Mouse (Mus musculus): ENCODE measurements around the gene Arntl. TPM values are rescaled to one million over a fixed set of nuclear protein-coding genes. Genes with fewer than 3 reads are reported as not detected.

Arntl gene
- 10 to 100 TPM; 29.2 to 33.6 TPM for polyA plus RNA-seq (2017; shearing (Covaris generic))

DNA sequence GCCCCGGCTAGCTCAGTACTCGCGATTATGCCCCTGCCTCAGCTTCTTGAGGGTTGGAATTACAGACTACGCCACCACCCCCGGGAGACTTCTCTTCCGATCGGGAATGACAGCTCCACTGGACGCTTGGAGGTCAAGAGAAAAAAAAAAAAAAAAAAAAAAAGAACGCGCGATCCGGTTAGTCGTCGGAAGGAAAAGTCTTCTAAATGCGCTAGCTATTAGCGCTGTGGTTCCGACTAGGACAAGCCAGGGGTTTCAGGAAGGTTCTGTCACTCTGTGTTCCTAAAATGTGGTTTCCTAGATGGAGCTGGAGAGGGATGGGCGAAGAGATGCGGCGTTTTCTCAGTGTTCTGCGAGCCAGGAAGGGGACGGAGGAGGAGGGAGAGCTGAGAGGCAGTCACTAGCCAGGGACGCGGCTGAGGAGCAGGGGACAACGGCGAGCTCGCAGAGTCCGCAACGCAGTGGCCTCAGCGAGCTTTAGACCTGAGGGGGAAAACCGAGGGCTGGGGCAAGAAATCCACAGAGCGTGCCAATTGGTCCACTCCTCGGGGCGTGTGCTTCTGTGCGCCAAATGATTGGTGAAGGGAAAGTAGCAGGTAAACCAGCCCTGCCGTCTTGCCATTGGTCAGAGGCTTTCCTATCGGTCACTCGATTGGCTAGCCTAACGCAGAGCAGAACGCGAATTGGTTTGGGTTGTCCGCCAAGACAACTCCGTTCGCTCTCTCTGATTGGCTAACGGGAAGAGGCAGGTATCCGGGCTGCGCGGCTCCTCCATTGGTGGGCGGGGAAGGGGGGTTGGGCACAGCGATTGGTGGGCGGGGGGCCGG is at the start of gene Arntl:
Gene Arntl (plus strand): TSS at position 822 of the 827 bp plus-strand sequence.

Other genes starting within 250 kb of the Arntl start
- gene Btbd10, start 161.9 kb downstream of the Arntl start, polyA plus RNA-seq (2017; shearing (Covaris generic)), result 10 to 100 TPM; 23.1 to 27.0 TPM
- gene Pth, start 181.1 kb downstream of the Arntl start, polyA plus RNA-seq (2017; shearing (Covaris generic)), result not detected